Mouse (Mus musculus): ENCODE results near the gene Gm17606.

The Gm17606 gene

DNA sequence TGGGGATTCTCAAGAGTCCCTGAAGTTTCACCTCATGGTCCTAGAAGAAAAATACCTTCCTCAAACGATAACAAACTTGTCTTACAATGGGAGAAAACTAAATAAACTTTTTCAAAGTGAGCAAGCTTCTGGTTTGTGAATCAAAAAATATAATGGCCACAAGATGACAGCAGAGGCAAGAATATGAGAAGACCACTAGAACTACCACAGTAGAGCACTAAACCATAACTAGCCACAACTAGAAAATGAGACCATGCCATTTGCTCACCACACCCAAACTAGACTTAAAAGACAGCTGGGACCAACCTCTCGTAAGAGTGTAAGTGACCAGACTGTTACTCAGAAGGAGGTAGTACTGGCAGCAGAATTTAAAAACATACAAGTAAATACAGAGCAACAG is 19.3 kb downstream of the Gm17606 start:
- no peak for DNase-seq (ENCODE audit: low spot score)

DNA sequence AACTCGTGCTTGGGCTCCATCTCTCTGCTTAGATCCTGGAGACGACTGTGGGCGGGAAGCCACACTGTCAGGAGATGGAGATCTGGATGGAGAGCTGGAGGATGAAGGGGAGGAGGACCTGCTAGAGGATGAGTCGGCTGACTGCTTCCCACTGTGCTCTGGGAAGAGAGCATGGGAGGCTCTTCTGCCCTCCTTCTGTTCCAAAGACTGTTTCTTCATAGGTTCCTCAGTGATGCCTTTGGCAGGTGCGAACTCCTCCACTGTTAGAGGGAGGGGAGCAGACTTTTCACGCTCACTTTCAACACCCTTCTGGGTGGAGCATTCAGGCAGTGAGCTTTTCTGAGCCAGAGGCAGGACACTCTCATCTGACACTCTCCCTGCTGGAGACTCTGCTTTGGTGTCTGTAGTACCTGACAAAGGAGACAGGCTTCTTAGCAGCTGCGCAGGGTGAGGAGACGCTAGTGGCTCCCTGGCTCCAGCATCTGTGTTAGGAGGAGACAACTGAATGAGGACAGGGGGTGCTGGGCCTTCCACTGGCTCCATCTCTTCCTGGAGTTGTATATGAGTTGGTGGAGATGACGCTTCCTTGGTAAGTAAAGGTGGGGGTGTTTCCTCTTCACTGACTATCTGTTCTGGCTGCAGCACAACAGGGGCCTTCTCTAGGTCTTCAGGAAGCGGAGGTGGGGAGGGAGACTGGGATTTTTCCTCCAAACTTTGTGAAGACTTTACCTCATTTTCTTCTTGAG is 23.9 kb downstream of the Gm17606 start:
- no peak for DNase-seq (ENCODE audit: low spot score)

DNA sequence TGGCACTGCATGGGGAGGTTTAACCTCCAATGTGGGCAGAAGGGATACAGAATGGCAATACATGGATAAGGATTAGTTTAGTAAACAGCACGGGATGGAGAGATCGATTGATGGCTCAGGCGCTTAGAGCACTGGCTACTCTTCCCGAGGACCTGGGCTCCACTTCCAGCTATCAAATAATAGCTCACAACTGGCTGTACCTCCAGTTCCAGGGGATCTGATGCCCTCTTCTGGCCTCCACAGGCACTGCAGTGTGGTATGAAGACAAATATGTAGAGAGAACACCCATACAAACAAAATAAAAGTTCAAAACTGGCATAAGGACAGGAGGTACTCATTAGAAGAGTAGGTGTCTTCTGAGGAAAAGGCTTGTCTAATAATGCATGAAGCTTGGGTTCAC is 28.6 kb downstream of the Gm17606 start:
- DNase-seq (ENCODE audit: low spot score), result no peak

DNA sequence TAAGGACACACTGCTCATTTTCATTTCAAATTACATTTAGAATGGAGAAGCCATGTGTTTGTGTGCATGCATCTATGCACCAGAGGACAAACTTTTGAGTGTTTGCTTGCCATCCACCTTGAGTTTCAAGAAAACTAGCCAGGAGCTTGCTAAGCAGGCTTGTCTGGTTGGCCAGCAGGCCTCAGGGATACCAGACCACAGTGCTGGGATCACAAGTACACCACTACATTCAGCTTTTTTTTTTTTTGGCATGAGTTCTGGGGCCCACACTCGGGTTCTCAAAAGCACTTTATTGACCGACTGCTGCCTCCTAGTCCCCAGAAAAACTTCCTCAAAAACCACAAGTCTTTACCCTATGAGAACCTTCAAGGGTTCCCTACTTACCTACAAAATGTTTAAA is 33.6 kb downstream of the Gm17606 start:
- DNase-seq (ENCODE audit: low spot score), result no peak

DNA sequence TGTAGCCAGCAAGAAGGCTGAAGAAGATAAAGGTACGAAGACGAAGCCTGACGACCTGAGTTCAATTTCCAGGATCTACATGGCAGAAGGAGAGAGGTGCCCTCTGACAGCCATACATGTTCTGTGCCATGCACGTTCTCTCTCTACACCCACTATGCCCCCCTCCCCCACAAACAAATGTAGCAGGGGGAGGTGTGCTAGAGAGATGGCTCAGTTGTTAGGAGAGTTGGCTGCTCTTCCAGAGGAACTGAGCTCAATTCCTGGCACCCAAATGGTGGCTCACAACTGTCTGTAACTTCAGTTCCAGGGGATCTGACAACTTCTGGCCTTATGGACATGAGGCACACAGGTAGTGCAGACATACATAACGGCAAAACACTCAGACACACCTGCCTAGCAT is 35.5 kb downstream of the Gm17606 start:
- no peak for DNase-seq (ENCODE audit: low spot score)

DNA sequence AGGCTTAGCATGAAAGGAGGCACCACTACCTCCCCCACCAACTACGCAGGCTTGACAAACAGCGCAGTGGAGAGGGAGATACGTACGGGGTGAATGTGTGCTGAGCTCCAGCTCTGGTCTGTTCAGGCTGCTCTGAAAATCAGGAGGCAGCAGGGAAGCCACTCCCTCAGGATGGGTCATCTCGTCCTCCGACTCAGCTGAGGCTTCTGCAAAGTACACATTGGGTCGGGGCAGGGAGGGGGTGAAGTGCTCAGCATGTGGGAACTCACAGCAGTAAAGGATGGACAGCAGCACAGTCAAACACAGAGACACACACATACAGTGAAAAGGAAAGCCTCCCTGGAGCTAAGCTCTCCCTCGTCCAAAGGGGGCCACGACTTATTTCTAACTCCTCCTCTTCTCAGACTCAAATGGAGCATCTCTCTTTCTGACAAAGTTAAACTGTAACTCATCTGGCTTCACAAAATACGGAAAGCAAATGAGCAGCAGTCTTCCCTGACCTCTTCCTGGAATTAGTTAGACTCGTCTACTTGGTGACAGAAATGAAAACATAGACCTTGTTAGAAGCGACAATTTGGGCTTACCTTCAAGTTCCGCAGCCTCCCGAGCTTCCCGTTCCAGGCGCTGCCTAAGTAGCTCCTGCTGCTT is 38.0 kb downstream of the Gm17606 start:
- no peak for DNase-seq (ENCODE audit: low spot score)

DNA sequence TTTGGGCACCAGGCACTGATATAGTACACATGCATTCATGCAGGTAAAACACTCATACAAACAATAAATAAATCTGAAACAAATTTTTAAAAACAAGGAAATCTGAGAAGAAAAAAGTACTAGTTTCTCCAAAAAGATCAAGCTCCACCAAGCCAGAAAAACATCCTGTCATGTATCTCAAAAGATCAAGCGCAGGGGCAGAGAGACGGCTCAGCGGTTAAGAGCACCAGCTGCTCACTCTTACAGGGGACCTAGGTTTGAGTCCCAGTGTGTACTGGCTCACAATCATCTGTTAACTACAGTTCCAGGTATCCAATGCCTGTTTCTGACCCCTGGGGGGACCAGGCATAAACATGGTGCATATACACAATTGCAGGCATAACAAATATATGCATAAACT is 41.6 kb downstream of the Gm17606 start:
- no peak for DNase-seq (ENCODE audit: low spot score)

DNA sequence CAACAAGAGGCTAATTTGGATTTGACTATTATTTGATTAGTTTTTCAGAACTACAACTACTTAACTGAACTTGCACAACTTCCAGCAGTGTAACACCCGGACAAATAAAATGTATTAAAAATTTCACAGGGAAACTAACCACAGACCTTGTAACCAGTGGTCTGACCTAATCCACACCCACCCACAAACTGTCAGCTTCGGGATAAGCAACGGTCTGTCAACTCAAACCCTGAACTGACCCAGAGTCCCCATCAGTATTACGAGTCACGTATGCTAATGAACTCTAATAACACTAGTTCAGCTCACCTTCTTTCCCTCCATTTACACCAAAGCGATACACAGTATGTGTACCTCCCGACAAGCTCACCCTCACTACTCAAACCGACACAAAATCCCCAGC is 44.7 kb downstream of the Gm17606 start:
- DNase-seq (ENCODE audit: low spot score), result no peak

DNA sequence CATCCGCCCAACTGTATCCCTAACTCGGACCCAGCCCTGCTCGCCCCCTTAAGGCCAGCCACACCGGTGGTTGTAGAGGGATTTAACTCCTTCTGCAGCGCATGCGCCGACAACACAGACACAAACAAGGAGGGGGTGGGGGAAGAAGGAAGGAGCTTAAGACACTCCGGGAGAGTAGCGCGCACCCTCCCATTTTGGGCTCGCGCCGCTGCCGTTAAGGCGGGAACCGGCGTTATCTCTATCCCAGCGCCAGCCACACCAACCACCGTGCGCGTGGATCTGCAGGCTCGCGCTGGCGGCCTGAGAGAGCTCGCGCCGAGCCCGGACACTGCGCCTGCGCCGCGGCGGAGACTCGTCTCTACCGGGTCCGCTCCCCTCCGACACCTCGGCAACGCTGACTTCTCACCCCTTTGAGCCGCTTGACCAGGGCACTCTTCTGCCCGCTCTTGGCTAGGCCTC is 45.3 kb downstream of the Gm17606 start, which contains the start of gene 1700123O20Rik:
Gene 1700123O20Rik (plus strand): TSS at position 154 of the 459 bp plus-strand sequence.
- DNase-seq (ENCODE audit: low spot score), result no peak

DNA sequence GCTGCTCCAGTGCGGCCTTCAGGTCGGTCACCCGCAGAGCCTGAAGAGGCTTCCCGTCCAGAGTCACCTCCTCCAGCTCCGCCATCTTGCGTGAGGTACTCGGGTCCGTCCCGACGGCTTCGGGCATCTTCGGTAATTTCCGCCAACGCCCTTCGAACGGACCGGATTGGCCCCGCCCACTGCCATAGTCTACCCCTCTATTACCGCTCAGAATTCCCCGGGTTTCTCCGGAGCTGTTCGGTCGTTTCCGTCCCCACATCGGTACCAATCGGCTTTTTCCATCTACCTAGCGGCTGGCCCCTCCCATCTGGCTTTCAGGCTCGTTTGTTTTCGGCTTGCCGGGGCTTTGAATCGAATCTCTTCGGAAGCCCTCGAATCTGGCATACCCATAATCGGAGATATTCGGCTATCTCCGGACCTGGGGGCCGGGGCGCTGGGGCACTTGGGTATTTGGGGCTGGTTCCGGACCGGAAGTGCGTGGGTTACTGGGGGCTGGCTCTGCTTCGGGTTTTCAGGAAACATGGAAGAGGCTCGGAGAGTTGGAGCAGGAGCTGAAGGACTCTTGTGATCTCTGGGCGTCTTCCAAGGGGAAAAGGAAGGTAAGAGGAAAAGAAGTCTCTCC is 45.9 kb downstream of the Gm17606 start, which contains the start of gene Acin1:
Gene Acin1 (minus strand): TSS at position 410 of the 622 bp plus-strand sequence.
- DNase-seq (ENCODE audit: low spot score), result peak; percentile 100

DNA sequence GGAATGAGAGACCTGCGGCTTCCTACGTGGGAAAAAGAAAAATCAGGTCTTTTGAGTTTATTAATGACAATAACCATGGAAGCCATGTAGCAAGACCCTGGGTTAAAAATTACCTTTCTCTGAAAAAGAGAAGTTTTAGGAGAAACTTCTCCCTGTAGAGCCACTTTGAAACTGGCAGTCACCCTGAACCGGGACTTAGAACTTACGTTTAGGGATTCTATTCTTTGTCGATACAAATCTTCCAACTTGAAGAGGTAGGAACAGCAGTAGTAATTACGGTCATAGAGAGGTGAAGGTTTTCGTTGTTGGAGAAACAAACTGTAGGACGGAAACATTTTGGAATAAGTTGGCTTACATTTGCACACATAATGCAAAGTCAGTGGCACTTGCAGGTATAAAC is 46.5 kb downstream of the Gm17606 start:
- DNase-seq (ENCODE audit: low spot score), result no peak

DNA sequence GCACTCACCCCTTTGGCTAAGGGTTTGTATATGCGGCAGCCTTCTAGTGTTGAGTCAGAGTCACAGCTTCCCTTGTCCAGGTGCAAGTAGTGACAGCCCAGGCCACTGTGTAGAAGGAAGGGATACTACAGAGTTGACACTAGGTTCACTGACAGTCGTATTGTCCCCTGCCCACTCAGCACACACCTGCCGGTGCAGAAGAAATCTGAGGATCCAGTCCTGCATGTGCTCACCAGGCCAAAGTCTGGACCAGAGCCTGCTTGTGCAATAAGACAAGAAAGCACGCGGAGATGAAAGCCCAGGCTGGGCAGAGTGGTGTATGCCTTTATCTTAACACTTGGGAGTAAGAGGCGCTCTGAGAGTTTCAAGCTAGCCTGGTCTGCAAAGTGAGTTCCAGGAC is 54.3 kb downstream of the Gm17606 start:
- DNase-seq (ENCODE audit: low spot score), result no peak

DNA sequence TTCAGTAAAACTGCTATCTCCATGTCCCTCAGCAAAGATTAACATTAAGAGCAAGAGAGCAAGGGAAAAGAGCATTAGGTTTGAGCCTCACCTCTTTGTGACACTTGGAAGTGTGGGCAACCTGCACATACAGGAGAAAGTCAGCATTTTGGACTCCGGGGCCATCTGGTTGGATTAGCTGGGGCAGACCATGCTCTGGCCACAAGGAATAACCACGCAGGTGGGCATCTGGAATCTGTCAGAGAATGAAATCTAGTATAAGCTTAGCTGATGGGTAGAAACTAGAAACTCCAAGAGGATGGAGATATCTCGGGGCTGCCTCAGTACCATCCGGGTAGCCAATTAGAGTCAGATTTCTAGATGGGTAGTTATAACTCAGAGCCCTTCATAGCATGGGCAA is 56.0 kb downstream of the Gm17606 start:
- DNase-seq (ENCODE audit: low spot score), result no peak

All from ovary, postnatal 10 days (tissue).